Mouse (Mus musculus) bone marrow, adult 2 months (tissue): ENCODE results near the gene E4f1. TPM values are rescaled to one million over a fixed set of nuclear protein-coding genes. Genes with fewer than 3 reads are reported as not detected.
A peak's percentile ranks its signal among the peaks of the same experiment; 100 is the strongest.

Source experiments
- H3K27ac ChIP-seq: fragments of 200-500 bp; 2 replicates; pipeline ENCODE4 v1.5.1; 2012; ENCODE audit warnings: low read depth, mild to moderate bottlenecking, control low read depth, inconsistent platforms, low read length; ENCODE audit not compliant: control insufficient read depth, poor library complexity, insufficient read depth
- H3K4me1 ChIP-seq: fragments of 200-500 bp; 2 replicates; pipeline ENCODE4 v1.6.1; 2011; ENCODE audit warnings: low read length; ENCODE audit not compliant: control insufficient read depth, insufficient read depth
- H3K4me3 ChIP-seq: fragments of 200-500 bp; replicated peaks from 2 replicates; pipeline ENCODE3; 2011; ENCODE audit warnings: mild to moderate bottlenecking, low read depth, low read length, control low read depth; ENCODE audit not compliant: control insufficient read depth
- CTCF ChIP-seq: fragments of 200-500 bp; IDR thresholded peaks from 2 replicates; pipeline ENCODE4 v1.5.1; 2011; ENCODE audit warnings: low read length, control low read depth; ENCODE audit not compliant: control insufficient read depth, insufficient read depth
- POLR2A ChIP-seq: fragments of 200-500 bp; IDR thresholded peaks from 2 replicates; pipeline ENCODE4 v1.6.1; 2011; ENCODE audit warnings: low read depth, mild to moderate bottlenecking, control low read depth, low read length, borderline replicate concordance; ENCODE audit not compliant: control insufficient read depth
- WGBS: fragments of 180-500 bp; shearing (Covaris S2); methylation state at CpG from one replicate; pipeline ENCODE4 v1.1.7; 2018; 5-methylcytosine and 5-hydroxymethylcytosine counted together
- polyA plus RNA-seq: library from polyadenylated mRNA; stranded (reverse); fragments of >200 nt; gene quantifications from 2 replicates; pipeline ENCODE4 v1.2.4, GENCODE M21; 2011; ENCODE audit warnings: low replicate concordance; ENCODE audit not compliant: missing spikeins, insufficient read depth, insufficient read length

The E4f1 gene
- polyA plus RNA-seq, 1 experiment: 70.1 TPM

DNA sequence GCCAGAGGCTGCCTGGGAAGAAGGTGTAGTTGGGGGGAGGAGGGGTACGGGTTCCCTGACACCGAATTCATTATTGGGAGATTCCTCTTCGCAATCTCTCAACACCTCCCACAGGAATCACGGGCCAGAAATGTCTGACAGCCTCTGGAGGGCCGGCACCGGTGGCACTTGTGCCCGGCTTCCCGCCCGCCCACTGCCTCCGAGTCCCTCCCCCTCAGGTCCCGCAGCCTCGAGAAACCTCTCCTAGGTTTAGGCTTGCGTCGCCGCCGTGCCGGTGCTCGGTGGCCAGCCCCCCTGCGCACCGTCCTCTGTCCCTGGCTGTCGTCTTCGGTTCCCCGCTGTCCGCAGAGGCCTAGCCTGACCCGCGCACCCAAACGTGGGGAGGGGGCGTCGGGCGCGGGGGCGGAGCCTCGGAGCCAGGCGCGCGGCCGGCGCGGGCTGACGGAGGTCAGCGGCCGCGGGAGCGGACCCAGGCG lies 18.1 kb upstream of the E4f1 start, which contains the start of gene Caskin1:
Gene Caskin1 (plus strand): TSS at position 416 of the 476 bp plus-strand sequence.
- Histone ChIP-seq H3K4me1 (no peaks in the 10 kb centered on the region), H3K4me3 (no peak within 1 kb of the TSS), H3K27ac (no peak within 1 kb of the TSS)
- TF ChIP-seq CTCF (no peak), POLR2A (no peak)
- 2% methylated on average over 45 of the region's 45 CpGs for WGBS

DNA sequence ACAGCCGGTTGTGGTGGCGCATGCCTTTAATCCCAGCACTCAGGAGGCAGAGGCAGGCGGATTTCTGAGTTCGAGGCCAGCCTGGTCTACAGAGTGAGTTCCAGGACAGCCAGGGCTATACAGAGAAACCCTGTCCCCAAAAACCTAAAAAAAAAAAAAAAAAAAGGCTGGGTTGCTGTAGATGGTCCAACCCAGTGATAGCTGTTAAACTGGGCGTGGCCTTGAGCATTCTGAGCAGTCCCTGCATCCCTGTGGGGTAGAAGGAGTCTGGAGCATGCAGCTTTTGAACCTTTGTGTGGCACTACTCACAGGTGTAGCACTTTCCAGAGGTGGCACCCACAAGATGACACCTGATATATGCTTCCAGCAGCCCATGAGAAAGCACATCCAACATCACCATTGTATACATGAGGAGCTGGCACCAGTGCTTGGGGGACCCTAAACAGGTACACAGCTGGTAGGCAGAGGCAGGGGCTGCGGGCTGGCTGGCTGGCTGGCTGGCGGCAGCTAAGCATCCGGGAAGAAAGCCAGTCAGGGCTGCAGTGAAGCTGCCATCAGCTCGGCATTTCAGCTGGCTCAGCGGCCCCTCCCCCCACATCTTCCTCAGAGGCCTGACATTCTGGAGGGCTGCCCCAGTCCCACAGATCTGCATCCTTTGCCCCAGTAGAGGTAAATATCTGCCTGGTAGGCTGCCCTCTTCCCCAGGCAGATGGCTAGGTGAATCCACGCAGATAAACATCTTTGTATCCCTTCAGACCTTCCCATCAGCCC lies 15.2 kb upstream of the E4f1 start:
- 54% methylated on average over 11 of the region's 11 CpGs for WGBS
- no peak for TF ChIP-seq POLR2A
- no peak for TF ChIP-seq CTCF
- H3K27ac ChIP-seq: no peak overlapping the region
- no peaks in the 10 kb centered on the region for H3K4me1 ChIP-seq
- no peak overlapping the region for H3K4me3 ChIP-seq

DNA sequence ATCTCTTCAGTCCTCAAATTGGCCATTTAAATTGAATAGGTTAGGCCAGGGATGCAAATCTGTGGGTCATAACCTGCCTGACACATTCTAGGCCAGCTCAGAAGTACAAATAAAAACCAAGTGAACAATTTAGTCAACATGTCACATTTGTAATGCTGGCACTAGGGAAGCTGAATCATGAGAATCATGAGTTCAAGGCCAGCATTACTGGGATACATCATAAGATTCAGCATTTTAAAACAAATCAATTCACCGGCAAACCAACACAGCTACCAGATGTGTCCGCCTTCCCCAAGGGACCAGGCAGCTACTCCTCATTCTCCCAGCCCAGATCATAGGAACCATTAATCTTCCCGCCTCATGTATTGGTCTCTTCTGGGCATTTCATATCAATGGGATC lies 13.4 kb upstream of the E4f1 start:
- no peak overlapping the region for H3K4me3 ChIP-seq
- H3K4me1 ChIP-seq: no peaks in the 10 kb centered on the region; the same call in 1 of the 2 replicates
- 89% methylated on average over 3 of the region's 3 CpGs for WGBS
- no peak overlapping the region for H3K27ac ChIP-seq
- TF ChIP-seq CTCF (no peak), POLR2A (no peak)

DNA sequence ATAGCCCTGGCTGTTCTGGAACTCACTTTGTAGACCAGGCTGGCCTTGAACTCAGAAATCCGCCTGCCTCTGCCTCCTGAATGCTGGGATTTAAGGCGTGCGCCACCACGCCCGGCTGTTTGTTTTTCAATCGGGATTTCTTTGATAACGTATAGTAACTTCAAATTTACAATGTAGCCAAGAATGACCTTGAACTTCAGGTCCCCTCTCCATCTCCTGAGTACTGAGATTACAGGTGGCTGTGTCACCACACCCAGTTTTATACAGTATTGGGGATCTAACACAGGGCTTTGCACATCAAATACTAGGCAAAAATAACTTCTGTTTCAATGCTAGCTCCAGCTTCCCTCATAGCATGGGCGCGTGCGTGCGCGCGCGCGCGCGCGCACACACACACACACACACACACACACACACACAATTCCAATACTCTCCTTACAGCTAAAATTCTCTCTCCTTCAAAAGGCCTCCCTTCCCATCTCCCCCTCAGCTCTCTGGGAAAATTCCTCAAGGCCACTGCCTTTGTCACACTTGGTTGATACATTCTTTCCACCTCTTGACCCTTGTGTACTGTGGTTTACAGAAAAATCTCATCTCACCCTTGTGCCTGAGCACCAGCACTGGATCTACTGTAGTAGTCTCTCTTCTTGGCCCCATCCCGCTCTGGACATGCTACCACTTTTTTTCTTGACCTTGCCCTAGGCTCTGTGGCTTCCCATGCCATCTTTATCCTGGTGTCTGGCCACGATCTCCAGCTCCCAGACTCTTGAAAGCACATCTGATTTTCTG lies 11.1 kb upstream of the E4f1 start:
- TF ChIP-seq POLR2A (no peak), CTCF (no peak)
- WGBS: 92% methylated on average over 20 of the region's 20 CpGs
- Histone ChIP-seq H3K4me3 (no peak overlapping the region), H3K27ac (no peak overlapping the region), H3K4me1 (peaks cover 4% of the 10 kb centered on the region; the same call in 1 of the 2 replicates)

DNA sequence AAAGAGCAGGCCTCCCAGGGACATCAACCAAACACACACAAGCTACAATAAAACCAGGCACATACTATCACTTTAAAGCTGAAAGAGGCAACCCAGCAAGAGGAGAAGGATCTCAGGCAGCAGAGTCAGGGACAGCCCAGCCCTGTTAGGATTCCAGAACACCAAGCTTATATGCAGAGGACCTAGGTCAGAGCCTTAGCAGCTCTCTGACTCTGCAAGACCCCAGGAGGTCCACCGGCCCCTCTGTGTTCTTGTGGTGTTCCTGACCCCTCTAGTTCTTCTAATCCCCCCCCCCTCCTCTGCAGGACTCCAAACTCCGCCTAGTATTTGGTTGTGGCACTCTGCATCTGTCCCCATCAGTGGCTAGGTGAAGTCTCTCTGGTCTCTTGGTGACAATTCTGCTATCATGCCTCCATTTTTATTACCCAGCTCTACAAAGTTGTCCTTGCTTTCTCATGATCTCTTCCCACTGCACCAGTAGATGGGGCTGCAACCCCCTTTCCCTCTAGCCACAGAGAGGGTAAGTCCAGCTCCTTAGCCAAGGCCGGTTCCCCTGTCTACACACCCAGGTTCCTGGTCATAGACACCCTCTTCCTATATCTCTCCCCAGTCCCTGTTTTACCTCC lies 10.2 kb upstream of the E4f1 start:
- Histone ChIP-seq H3K27ac (no peak overlapping the region), H3K4me1 (peaks cover 5% of the 10 kb centered on the region; the same call in 1 of the 2 replicates), H3K4me3 (no peak overlapping the region)
- 54% methylated on average over 3 of the region's 3 CpGs for WGBS
- TF ChIP-seq POLR2A (no peak), CTCF (peak; percentile 21; the same call in 1 of the 2 replicates)

DNA sequence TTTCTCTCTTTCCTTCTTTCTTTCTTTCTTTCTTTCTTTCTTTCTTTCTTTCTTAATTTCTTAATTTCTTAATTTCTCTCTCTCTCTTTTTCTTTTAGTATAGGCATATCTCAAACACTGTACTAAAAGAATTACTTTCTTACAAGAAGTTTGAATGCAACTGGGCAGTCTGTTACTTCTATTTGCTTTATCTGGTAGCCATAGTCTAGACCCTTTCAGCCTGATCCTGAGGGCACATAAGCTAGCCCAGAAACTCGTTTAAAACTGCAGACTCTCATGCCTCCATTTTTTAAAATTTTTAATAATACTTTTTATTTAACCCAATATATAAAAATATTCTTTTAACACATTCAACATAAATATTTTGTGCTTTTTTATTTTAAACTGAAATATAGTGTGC lies 9.3 kb upstream of the E4f1 start:
- TF ChIP-seq CTCF (no peak), POLR2A (no peak)
- Histone ChIP-seq H3K4me3 (no peak overlapping the region), H3K27ac (no peak overlapping the region), H3K4me1 (peaks cover 5% of the 10 kb centered on the region; the same call in 1 of the 2 replicates)
- WGBS: 13% methylated on average over 1 of the region's 1 CpGs

DNA sequence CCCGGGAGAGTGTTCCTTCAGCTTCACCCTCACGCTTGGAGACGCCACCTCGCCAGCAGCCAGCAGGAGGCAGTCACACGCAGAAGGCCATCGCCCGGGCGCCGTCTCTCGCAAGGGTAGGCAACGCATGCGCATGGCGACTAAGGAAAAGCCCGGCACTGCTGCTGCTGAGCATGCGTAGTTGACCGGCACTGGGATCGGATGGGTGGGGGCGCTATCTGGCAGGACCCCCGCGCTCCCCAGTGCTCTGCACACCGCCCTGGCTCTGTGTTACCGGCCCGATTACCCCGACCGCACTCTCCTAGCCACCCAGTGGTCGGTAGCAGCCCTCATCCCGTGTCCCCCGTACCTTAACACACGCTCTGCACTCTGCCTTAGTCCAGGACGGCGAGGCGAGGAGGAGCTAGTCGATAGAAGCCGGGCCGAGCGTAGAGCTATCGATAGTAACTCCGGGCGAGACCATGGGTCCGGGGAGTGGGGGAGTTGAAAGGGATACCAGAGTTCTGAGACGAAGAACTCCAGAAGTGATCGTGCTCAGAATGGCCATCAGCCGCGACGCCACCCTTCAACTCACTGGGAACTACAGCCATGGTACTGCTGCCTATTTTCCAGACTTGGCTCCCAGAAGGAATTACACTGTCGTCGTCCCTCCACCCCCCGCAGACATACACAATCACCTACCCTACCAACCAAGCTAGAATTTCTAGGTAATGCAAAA lies 8.7 kb upstream of the E4f1 start, which contains the start of gene Mlst8:
Gene Mlst8 (minus strand): TSS at position 416 of the 718 bp plus-strand sequence.
- TF ChIP-seq CTCF (peak; percentile 96), POLR2A (peak; percentile 73; the same call in 1 of the 2 replicates)
- Histone ChIP-seq H3K4me3 (peak within 1 kb of the TSS; percentile 90), H3K4me1 (peaks cover 5% of the 10 kb centered on the region; the same call in 1 of the 2 replicates), H3K27ac (peak within 1 kb of the TSS; percentile 87)
- under 1% methylated on average over 48 of the region's 48 CpGs for WGBS
